Mouse (Mus musculus) kidney, adult 2 months (tissue): Measurements from ENCODE around the gene Spata21. TPM values are rescaled to one million over a fixed set of nuclear protein-coding genes. Genes with fewer than 3 reads are reported as not detected.

ENCODE experiments used
- DNase-seq: peaks from one replicate; pipeline ENCODE4 v3.0.0; 2021
- H3K27ac ChIP-seq: fragments of 200-500 bp; 2 replicates; pipeline ENCODE4 v1.5.1; 2012; ENCODE audit warnings: low read depth, low read length, control low read depth, inconsistent platforms; ENCODE audit not compliant: insufficient read depth
- H3K27me3 ChIP-seq: fragments of 200-500 bp; replicated peaks from 2 replicates; pipeline ENCODE4 v1.6.1; 2012; ENCODE audit warnings: mild to moderate bottlenecking, moderate library complexity, low read length, inconsistent platforms; ENCODE audit not compliant: control insufficient read depth, insufficient read depth
- H3K36me3 ChIP-seq: fragments of 200-500 bp; 2 replicates; pipeline ENCODE4 v1.6.1; 2012; ENCODE audit warnings: mild to moderate bottlenecking, moderate library complexity, low read length, inconsistent platforms; ENCODE audit not compliant: control insufficient read depth, insufficient read depth
- H3K4me1 ChIP-seq: fragments of 200-500 bp; 2 replicates; pipeline ENCODE4 v1.6.1; 2011; ENCODE audit warnings: low read length; ENCODE audit not compliant: control insufficient read depth, insufficient read depth
- H3K4me3 ChIP-seq: fragments of 200-500 bp; 2 replicates; pipeline ENCODE4 v1.5.1; 2011; ENCODE audit warnings: mild to moderate bottlenecking, low read depth, low read length, control low read depth; ENCODE audit not compliant: insufficient read depth
- CTCF ChIP-seq: fragments of 200-500 bp; conservative IDR thresholded peaks from 2 replicates; pipeline ENCODE4 v1.5.1; 2011; ENCODE audit warnings: low read depth, mild to moderate bottlenecking, control low read depth, low read length, moderate library complexity, mixed read lengths; ENCODE audit not compliant: insufficient read depth, insufficient read length
- POLR2A ChIP-seq: fragments of 200-500 bp; IDR thresholded peaks from one replicate; pipeline ENCODE4 v1.6.1; 2011; ENCODE audit warnings: low read depth, low read length, control low read depth
- WGBS: fragments of 180-500 bp; shearing (Covaris S2); methylation state at CpG from one replicate; pipeline ENCODE4 v1.1.7; 2018; 5-methylcytosine and 5-hydroxymethylcytosine counted together
- polyA plus RNA-seq: library from polyadenylated mRNA; depleted of rRNA; stranded (reverse); fragments of >200 nt; gene quantifications from 2 replicates; pipeline ENCODE4 v1.2.3, GENCODE M21; 2012; rRNA removed

Spata21 gene
- polyA plus RNA-seq, 1 experiment: 0.03 TPM

DNA sequence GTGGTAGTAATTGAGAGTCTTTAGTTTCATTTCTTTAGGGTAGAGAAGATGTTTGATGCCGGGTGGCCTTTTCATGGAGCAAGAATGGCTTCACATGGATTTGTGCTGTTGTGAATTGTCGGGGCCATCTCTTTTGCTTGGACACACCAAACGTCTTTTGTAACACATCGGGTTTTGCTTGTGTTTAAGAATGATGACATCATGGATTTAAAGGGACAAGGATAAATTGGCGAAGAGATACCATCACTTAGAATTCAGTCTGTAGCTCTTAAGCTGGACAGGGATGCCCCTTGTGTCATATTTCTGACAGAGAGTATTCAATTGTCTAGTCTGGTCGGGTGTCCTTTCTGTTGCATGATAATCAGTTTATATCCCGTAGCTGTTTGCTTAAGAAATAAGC lies 61.0 kb downstream of the Spata21 start:
- Histone ChIP-seq H3K27ac (no peak overlapping the region), H3K36me3 (no peaks in the 10 kb centered on the region), H3K27me3 (no peaks in the 10 kb centered on the region), H3K4me3 (no peak overlapping the region), H3K4me1 (peaks cover 9% of the 10 kb centered on the region; the same call in 1 of the 2 replicates)
- DNase-seq: no peak
- no peak for TF ChIP-seq CTCF
- TF ChIP-seq POLR2A: no peak
- WGBS: 18% methylated on average over 7 of the region's 7 CpGs

DNA sequence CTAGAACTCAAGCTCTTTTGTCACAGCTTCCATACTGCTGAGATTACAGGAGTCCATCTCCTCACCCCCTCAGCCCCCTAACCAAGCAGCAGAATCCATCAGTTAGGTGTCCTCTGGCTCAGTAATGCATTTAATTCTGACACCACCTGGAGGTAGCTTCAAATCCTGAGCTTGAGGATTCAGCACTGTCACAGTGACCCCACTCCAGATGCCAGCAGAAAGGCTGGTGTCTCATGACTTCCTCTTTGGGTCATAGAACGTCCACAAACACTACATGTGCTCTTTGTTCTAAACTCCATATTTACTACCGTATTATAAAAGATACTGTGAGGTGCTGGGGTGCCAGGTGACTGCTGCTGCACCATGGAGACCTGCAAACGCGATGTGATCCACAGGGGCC lies 69.4 kb downstream of the Spata21 start:
- no peaks in the 10 kb centered on the region for H3K36me3 ChIP-seq
- 60% methylated on average over 4 of the region's 4 CpGs for WGBS
- H3K27me3 ChIP-seq: no peaks in the 10 kb centered on the region
- DNase-seq: no peak
- no peak for TF ChIP-seq POLR2A
- no peak for TF ChIP-seq CTCF
- H3K4me3 ChIP-seq: no peak overlapping the region
- H3K4me1 ChIP-seq: peaks cover 15% of the 10 kb centered on the region
- H3K27ac ChIP-seq: no peak overlapping the region

DNA sequence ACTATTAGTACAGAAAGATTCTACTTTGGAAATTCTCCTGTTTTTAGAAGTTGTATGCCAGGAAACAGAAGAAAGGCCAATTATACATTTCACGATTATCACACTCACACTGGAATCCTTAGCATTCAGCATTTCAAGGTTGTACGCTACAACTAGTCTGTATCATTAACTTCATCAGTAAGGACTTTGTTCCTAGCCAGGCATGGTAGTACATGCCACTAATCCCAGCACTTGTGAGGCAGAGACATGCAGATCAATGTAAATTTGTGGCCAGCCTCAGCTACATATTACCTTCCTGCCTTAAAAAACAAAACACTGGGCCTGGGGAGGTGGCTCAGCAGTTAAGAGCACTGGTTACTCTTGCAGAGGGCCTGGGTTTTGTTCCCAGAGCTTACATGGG lies 70.5 kb downstream of the Spata21 start:
- no peak overlapping the region for H3K4me3 ChIP-seq
- no peaks in the 10 kb centered on the region for H3K27me3 ChIP-seq
- peaks cover 15% of the 10 kb centered on the region for H3K4me1 ChIP-seq
- H3K27ac ChIP-seq: no peak overlapping the region
- WGBS: 49% methylated on average over 2 of the region's 2 CpGs
- no peak for DNase-seq
- TF ChIP-seq CTCF: no peak
- TF ChIP-seq POLR2A: no peak
- H3K36me3 ChIP-seq: no peaks in the 10 kb centered on the region

DNA sequence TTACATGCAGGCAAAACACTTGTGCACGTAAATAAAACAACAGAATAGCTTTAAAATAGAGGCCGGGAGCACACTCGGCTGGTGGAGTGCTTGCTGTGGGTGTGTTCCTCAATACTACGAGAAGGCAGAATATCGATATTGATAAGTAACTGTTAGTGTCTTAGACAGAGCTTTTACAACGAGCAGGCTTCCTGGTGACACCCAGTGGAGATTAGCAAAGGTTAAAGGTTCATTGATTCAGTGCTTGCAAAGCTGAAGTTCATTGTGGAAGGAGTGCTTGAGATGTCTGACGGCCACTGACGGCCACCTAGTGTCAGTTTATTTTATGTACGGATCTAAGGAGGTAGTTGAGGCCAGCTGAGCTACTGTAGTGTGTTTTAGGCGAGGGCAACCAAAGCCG lies 71.0 kb downstream of the Spata21 start:
- no peaks in the 10 kb centered on the region for H3K36me3 ChIP-seq
- peaks cover 18% of the 10 kb centered on the region for H3K4me1 ChIP-seq
- H3K27ac ChIP-seq: no peak overlapping the region
- peak; percentile 27; the same call in 1 of the 2 replicates for TF ChIP-seq CTCF
- TF ChIP-seq POLR2A: no peak
- WGBS: 50% methylated on average over 11 of the region's 11 CpGs
- DNase-seq: no peak
- H3K4me3 ChIP-seq: no peak overlapping the region
- no peaks in the 10 kb centered on the region for H3K27me3 ChIP-seq

DNA sequence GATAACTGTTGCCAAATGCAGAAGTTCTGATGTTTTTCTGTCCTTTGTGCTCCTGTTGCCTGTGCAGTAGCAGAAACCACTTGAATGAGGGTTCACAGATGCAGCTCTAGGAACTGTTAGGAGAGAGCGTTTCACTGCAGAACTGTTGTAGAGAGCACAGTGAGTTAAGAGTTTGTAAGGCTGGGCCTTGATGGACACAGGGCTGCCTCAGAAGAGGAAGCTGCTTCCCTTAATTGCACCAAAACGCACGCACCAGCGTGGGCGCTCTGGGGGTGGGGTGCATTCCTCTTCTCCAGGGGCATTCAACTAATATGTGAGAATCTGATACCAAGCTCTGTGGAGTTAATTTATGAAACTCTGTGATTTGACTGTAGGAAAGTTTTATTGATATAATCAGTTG lies 71.5 kb downstream of the Spata21 start:
- no peak for TF ChIP-seq POLR2A
- TF ChIP-seq CTCF: no peak
- H3K27ac ChIP-seq: no peak overlapping the region
- H3K36me3 ChIP-seq: no peaks in the 10 kb centered on the region
- peaks cover 18% of the 10 kb centered on the region for H3K4me1 ChIP-seq
- no peak for DNase-seq
- H3K4me3 ChIP-seq: no peak overlapping the region
- no peaks in the 10 kb centered on the region for H3K27me3 ChIP-seq
- 51% methylated on average over 5 of the region's 5 CpGs for WGBS

DNA sequence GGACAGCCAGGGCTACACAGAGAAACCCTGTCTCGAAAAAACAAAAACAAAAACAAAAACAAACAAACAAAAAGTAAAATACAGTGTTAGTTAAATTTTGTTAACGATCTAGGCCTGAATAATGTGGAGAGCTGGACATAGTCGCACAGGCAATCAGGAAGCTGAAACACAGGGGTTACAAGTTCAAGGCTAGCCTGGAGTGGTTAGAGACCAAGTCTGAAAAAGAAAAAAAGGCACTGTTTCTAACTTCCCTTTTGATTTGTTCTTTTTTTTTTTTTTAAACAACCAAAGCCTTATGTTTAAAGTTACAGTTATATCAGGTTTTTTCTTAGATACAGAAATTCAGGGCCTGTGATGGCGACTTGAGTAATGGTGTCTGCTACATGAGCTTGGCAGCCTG lies 72.1 kb downstream of the Spata21 start:
- DNase-seq: no peak
- H3K4me3 ChIP-seq: no peak overlapping the region
- no peaks in the 10 kb centered on the region for H3K36me3 ChIP-seq
- no peak overlapping the region for H3K27ac ChIP-seq
- 75% methylated on average over 4 of the region's 4 CpGs for WGBS
- no peaks in the 10 kb centered on the region for H3K27me3 ChIP-seq
- TF ChIP-seq POLR2A: no peak
- no peak for TF ChIP-seq CTCF
- H3K4me1 ChIP-seq: peaks cover 18% of the 10 kb centered on the region

DNA sequence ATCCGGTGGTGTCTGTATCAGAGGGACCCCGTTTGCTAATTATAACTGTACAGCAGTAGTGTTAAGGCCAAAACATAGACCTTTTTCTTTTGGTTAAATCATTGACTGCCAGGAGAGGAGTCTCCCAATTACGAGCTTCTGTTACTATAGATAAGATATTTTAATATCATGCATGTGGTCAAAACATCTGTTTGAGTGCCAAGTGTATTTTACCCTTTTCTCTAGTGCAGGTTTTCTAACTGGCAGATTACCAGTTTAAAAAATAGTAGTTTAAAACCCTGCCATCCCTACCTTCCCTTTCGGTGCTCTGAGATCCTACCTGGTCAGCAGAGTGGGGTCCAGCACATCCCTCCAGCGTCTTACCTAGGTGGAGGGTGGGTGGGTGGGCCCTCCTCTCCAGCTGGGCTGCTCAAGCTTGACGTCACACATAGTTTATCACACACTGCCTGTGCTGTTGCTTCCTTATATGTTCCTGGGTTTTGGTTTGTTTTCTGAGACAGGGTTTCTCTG lies 73.6 kb downstream of the Spata21 start:
- Histone ChIP-seq H3K27me3 (no peaks in the 10 kb centered on the region), H3K4me1 (peaks cover 23% of the 10 kb centered on the region), H3K4me3 (no peak overlapping the region), H3K36me3 (no peaks in the 10 kb centered on the region), H3K27ac (no peak overlapping the region)
- no peak for DNase-seq
- WGBS: 71% methylated on average over 6 of the region's 6 CpGs
- TF ChIP-seq POLR2A (no peak), CTCF (no peak)

Other genes starting within 250 kb of the Spata21 start
- 0.13 and 0.23 TPM in 2 replicates for gene Padi1, start 242.6 kb upstream of the Spata21 start, polyA plus RNA-seq
- gene Padi2, start 182.0 kb upstream of the Spata21 start, polyA plus RNA-seq: 4.9 and 5.1 TPM in 2 replicates
- gene Sdhb, start 127.1 kb upstream of the Spata21 start, polyA plus RNA-seq: 655 and 703 TPM in 2 replicates
- 46.3 and 56.0 TPM in 2 replicates for gene Atp13a2, start 101.5 kb upstream of the Spata21 start, polyA plus RNA-seq
- gene Mfap2, start 77.9 kb upstream of the Spata21 start, polyA plus RNA-seq: 14.9 and 18.0 TPM in 2 replicates
- 34.7 and 41.8 TPM in 2 replicates for gene Crocc, start 27.8 kb upstream of the Spata21 start, polyA plus RNA-seq
- 60.3 and 64.9 TPM in 2 replicates for gene Necap2, start 10.0 kb upstream of the Spata21 start, polyA plus RNA-seq
- gene Szrd1, start 51.4 kb downstream of the Spata21 start, polyA plus RNA-seq: 59.3 and 60.3 TPM in 2 replicates
- 11.7 and 13.0 TPM in 2 replicates for gene Fbxo42, start 59.6 kb downstream of the Spata21 start, polyA plus RNA-seq
- 1.2 and 1.6 TPM in 2 replicates for gene Rsg1, start 125.6 kb downstream of the Spata21 start, polyA plus RNA-seq
- gene Arhgef19, start 151.2 kb downstream of the Spata21 start, polyA plus RNA-seq: 4.9 and 5.1 TPM in 2 replicates
- 8.1 and 9.6 TPM in 2 replicates for gene Epha2, start 212.9 kb downstream of the Spata21 start, polyA plus RNA-seq